Mouse (Mus musculus) left cerebral cortex, adult 9 months (tissue): ENCODE measurements around the gene Gm26558.
A peak's percentile ranks its signal among the peaks of the same experiment; 100 is the strongest.

Experiments
- DNase-seq, 2 experiments: peaks; one replicate each; pipeline ENCODE4 v3.0.0; 2022; ENCODE audit warnings: low spot score in 2 of 2

The Gm26558 gene

DNA sequence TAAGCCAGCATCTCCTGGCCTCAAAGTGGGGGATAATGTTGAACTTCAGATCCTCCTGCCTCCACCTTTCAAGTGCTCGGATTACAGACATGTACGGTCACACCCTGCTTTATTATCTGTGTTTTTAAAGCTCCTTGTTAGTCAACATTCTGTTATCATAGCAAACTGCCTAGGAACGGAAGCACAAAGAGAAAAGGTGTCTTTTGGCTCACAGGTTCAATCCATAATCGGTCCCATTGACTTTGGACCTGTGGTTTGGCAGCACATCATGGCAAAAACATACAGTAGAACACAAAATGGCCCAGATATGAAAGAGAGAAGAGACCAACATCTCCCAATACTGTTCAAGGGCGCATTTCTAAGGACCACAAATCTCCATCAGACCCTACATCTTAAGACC, 13.6 kb downstream of the Gm26558 start:
- DNase-seq, result no peak

DNA sequence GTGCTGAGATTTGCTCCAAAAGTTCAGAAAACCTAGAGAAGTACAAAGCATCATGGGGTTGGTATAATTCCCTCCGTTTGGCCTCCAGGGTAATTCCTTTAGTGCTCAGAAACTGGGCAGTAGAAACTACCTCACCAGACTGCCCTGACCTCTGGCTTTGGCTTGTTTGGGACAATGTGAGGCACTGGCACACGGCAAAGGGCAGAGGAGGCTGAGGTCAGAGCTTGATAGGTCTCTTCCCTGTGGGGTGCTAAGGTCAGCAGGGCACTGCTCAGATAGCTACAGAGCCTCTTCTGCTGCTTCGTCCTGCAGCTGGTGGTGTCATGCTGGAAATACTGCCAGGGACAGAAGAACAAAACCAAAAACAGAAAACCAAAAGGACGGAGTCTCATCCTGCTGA, 14.2 kb downstream of the Gm26558 start:
- DNase-seq, result no peak

DNA sequence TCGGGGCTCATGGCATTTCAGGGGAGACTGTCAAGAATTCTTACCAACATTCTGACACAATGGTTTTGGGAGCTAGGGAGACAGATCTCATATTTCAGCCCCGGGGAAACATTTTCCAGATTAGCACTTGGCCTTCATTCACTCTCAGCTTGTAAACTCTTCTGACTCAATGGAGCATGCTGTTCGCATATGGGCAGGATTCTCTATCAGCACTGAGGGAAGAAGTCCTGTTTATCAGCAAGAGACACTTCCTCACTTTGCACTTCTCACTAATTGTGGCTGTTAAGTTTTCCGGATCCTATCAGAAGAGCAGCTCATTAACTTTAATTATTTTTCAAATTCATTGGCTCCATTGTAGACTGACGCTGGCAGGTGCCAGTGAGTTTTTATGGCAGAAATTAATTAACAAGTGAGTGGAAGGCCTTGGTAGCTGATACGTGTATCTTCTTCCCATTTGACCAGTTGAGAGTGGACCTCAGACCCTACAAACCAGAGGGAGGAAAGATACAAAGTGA, 16.6 kb downstream of the Gm26558 start:
- DNase-seq, result no peak

DNA sequence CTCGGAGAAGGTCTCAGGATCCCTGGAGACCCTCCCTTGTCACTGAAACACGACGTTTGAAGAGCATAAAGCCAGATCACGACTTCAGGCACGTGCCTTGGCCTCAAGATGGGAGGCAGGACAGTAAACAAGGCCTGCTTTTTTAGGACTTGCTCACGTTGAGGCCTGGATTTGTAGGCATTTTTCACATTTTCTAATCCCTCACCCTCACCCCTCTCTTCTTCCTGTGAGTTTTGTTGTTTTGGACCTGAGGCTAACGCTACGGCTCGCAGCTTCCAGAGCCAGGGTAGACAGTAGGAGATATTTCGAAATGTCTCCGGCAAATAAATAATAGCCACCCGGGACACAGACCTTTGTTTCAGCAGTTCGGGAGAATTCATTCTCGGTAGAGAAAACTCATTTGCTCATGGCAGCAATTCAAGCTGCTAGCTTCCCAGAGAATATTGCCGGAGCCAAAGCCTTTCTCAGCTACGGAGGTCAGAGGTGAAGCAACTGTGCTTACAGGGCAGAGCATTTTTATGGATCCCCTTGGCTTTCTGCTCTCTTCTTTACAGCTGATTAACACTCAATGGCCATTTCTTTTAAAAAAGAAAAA, 18.8 kb downstream of the Gm26558 start:
- no peak for DNase-seq

DNA sequence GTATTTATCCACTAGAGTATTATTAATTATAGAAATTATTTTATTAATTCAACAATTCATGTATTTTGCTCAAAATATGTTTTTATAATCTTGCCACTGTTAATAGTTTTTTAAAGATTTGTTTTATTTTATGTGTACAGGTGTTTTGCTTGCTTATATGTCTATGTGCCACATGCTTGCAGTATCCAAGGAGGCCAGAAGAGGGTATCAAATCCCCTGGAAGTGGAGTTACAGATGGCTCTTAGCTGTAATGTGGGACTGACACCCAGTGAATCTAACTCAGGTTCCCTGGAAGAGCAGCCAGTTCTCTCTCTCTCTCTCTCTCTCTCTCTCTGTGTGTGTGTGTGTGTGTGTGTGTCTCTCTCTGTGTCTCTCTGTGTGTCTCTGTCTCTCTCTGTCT, 20.9 kb downstream of the Gm26558 start:
- DNase-seq, result no peak

DNA sequence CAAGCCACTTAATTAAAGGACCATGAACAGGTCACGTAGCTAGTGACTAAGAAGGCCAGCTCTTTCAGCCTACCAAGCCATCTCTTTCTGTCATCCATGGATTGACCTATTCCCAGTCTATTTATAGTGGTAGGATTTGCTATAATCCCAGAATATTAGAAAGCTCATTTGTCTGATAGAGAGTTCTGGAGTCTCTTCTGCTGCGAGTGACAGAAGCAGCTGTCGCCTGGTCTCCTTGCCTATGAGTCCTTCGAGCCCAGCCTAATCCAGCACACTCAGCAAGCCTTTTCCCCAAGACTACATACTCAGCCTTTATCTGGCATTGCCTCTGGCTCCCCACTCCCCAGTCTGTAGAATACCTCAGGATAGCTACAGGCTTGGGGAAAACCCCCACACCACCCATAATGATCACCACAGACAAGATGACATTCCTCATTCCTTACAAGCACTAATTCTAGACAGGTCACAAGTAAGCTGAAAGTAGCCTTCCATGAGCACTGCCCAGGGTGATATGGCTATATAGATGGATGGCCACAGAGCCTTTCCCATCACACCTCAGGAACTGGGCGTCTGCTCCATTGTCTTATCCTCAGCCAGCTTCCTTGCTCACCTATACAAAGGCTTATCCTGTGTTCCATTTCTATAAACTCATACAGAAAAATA, 27.7 kb downstream of the Gm26558 start:
- no peak for DNase-seq

DNA sequence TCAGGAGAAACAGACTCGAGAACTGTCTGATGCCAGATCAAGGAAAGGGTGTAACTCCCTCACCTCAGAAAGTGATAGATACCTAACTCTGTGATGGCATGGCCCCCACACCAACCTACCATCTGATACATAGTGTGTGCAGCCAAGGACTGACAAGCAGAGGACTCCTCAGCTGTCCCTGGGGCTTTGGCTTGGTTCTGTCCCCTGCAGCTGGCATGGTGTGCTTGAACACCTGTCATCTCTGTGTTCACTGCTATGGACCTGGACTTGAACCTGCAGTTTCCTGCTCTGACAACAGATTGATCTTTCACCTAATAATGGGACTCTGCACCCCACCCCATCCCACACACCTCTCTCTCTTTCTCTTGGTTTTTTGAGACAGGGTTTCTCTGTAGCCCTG, 29.5 kb downstream of the Gm26558 start:
- no peak for DNase-seq

DNA sequence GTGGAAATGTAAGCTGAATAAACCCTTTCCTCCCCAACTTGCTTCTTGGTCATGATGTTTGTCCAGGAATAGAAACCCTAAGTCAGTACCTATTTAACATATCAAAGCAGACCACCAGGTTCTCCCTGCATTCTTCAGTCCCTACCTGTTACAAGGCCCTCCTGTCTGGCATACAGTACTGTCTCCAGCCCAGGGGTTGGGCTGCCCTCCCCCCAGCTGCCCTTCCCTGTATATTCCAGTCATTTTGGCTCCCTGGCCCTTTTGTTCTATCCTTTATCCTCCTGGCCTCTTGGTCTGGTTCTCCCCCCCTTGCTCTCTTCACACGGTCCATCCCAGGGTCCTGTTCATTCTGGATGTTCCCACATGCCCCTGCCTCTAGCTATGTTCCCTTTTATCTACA, 30.6 kb downstream of the Gm26558 start:
- no peak for DNase-seq

DNA sequence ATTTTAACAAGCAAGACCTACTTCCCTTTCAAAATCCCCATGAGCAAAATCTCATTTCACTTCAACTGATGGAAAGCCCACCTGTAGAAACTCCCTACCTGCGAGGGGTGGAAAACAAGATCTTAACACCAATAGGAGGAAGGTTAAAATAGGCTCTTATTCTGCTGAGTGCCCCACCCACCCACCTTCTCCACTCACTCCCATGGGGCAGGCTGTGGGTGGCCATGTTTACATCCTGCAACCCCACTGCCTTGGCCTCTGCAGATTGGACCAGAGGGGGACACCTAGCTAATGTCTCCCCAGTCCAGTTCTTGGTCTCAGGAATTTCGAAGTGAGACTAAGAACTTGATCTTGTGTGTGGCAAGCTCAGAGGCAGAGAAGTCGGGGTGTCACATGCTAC, 32.0 kb downstream of the Gm26558 start:
- no peak for DNase-seq

DNA sequence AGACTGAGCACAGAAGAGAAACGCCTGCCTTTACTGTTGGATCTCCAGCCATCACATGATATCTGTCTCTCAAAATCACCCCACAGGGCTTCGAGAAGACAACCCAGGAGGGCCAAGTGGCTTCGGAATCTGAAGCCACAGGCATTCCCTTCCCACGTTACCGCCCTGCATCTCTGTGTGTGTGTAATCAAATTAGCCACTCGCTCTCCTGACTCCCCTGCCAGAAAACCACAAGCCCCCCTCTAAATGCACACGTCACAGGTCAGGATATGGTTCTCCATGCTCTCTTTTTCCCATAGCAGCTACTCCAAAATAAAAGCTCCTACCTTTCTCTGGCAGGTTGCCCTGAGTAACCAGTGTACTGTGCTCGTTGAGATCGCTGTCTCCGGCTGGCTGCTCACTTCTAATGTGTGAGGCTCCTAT, 32.6 kb downstream of the Gm26558 start:
- DNase-seq, result peak; percentile 5 to 16

DNA sequence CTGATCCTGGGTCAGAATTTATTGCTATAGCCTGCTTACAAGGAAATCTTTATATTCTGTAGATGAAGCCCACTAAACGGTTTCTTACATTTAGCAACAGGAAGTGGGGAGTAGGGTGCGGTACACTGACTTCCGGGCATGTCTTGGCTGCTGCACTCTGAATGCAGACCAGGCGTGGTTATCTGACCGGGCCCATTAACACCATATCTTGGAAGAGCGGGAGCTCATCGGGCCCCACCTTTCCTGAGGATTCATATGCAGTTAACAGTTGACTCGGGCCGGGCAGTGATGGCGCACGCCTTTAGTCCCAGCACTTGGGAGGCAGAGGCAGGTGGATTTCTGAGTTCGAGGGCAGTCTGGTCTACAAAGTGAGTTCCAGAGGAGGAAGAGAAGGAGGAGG, 33.5 kb downstream of the Gm26558 start:
- no peak for DNase-seq

DNA sequence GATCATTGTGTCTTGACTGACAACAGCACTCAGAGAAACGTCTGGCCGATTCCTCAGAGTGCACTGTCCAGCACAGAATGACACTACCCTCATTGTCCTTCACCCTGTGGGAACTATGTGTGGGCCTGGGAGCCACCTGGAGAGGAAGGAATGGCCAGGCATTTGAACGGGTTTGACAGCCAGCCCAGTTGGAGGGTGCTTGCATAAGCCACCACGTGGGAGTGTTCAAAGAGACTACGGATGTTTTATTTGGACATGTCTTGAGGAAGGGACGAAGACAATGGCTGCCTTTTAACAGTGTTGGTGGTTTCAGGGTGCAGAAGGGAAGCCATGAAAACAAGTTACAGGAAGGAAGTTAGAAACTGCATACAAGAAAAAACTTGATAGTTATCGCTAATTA, 36.1 kb downstream of the Gm26558 start:
- no peak for DNase-seq

DNA sequence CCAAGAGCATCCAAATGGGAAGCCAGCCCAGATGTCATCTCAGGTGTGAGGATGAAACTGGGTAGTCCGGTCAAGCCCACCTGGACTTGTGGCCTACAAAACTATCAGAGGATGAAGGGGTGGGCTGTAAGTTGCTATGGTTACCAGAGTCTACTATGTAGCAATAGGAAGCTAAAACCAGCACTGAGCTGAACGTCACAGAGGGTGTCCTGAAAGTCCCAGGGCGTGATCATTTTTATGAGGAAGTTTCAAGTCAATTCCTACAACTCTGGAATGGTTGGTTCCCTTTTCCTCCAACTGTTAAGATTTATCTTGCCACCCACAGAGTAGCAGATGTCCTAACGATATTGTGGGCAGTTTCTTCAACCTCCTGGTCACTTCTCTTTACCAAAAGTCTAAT, 39.7 kb downstream of the Gm26558 start:
- DNase-seq, result no peak

DNA sequence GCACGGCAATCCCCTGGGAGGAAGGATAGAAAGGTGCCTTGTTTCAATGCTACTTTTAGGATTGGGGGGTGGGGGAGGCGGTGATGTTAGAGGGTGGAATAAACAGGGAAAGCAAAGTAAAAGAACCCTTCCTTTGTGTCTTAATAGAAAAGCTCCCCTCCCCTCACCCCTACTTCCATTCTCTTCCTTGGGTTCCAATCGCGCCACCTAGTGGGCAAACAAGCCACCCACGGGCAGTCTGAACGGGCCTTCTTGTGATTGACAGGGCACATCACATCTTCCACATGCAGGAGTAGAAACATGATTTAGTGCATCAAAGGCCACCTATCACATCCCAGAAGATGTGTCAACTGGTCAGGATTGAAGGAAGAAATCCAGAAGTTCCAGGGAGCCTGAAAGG, 41.7 kb downstream of the Gm26558 start:
- DNase-seq, result peak in 1 of 2 experiments; percentile 44

DNA sequence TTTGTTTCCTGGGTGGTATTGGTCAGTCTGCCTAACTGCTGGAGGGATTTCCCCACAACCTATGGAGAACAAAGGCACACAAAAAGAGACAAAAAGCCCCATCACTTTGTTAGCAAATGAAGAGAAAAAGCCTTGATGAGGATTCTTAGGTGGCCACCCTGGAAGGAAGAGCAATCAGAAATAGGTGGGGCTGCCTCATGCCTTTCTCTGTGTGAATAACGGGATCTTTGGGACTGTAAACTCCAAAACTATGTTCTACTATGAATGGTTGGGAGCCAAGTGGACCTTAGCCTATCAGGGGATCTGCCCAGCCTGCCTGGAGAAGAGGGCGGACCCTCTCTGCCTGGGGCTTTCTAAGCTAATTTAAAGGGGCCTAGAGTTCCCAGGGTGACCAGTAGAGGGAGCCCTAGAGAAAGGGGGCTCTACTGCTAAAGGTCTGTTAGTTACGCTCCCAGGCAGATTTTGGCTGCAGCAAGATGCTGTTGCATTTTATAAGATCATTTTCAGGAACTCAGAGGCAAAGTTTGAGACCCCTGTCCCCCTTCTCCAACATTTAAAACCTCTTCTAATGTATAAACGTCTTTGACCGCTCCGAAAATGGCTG, 42.6 kb downstream of the Gm26558 start:
- no peak for DNase-seq

DNA sequence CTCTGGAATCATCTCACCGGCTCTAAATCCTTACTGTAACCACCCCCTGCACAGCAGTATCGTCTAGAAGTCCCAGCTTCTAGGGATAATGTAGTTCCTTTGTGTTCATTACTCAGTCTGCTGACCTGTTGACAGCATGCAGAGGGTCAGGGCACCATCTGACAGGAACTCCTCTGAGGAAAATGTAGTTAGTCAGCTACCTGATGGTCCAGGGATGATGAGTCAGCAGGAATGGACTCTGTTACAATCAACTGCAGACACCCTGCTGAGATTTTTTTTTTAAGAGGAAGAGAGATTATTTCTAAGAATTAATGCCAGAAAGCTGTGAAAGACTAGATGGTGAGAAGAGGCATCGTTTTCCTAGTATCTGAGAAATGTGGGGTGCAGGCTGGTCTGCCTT, 45.3 kb downstream of the Gm26558 start:
- no peak for DNase-seq

DNA sequence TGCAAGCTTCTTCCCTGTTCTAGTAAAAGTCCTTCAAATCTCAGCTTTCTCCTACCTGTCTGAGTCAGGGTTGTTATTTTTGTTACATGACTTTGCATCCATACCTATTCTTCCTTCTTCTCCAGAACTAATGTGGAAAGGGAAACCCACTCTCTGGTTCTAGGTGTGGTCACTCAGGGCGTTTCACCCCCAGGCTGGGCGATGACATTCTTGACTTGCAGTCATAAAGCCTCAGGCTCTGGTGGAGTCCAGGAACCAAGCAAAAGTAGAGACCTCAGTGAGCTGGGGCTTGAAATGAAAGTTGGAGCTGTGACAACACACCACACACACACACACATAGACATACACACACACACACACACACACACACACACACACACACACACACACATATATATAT, 45.8 kb downstream of the Gm26558 start:
- DNase-seq, result no peak

DNA sequence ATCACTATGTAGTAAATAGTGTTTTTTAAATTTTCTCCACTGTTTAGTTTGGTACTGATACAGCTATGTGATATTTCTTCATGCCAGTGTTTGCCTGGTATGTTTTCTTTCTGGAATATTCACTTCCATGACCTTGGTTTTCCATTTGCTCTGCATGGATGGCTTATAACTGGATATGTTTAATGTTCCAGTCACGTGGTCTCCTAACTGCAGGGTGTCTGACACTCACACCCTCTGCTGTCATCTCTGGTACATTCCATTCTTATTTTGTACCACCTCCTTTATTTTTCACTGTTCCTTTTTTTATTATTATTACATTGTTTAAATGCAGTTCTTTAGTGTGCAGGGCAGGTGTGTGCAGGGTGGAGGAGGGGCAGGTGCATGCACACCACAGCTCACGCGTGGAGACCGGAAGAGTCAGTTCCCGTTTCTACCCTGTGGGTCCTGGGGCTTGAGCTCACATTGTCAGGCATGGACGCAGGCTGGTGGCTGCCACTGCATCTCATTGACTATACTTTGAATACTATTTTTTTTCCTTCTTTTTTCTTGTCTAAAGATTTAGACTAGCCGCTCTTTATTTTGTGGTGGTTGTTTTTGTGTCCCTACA, 47.1 kb downstream of the Gm26558 start:
- DNase-seq, result no peak
